Mouse (Mus musculus): ENCODE measurements around the gene Ssx2ip. TPM values are rescaled to one million over a fixed set of nuclear protein-coding genes. Genes with fewer than 3 reads are reported as not detected.

Ssx2ip gene
- polyA plus RNA-seq, 1 experiment from 2014 or later, result 20.2 TPM

- Histone ChIP-seq H3K27ac (no peak overlapping the region), H3K36me3 (no peaks in the 10 kb centered on the region), H3K4me1 (replicated peaks) (no peaks in the 10 kb centered on the region), H3K27me3 (ENCODE audit: insufficient read depth, poor library complexity, severe bottlenecking) (no peaks in the 10 kb centered on the region), H3K4me3 (no peak overlapping the region), H3K9me3 (no peaks in the 10 kb centered on the region)
- no peak for DNase-seq (ENCODE audit: low spot score)
- WGBS, result 76% methylated on average over 2 of the region's 2 CpGs
Measured at GRCm38 (mm10) chr3:146482044-146482443, 77.6 kb downstream of the Ssx2ip start.

DNA sequence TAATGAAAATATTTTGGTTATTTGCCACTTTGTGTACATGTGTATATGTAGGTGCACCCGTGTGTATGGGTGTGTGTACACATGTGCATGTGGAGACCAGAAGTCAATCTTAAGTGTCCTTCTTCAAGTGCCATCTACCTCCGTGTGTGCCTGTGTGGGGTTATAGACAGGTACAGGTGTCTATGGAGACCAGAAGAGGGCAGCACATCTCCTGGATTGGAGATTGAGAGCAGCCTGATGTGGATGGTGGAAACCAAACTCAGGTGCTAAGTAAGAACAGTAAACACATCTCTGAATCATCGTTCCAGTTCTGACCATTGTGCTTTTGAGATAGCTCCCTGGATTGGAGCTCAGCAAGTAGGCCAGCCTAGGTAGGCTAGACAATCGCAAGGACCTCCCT, 82.0 kb downstream of the Ssx2ip start:
- WGBS, result 84% methylated on average over 4 of the region's 4 CpGs
- Histone ChIP-seq H3K9me3 (no peaks in the 10 kb centered on the region), H3K4me3 (no peak overlapping the region), H3K36me3 (no peaks in the 10 kb centered on the region), H3K4me1 (replicated peaks) (no peaks in the 10 kb centered on the region), H3K27me3 (ENCODE audit: insufficient read depth, poor library complexity, severe bottlenecking) (no peaks in the 10 kb centered on the region), H3K27ac (no peak overlapping the region)
- DNase-seq (ENCODE audit: low spot score), result no peak

Other genes with a start within 250 kb of the Ssx2ip start
- 0.68 and 1.00 TPM in 2 replicates for gene Lpar3, start 183.7 kb upstream of the Ssx2ip start, polyA plus RNA-seq (2016; fragmentation: Nextera tagmentation; extraction: Ambion mirVana)
- gene Ctbs, start 45.2 kb downstream of the Ssx2ip start, polyA plus RNA-seq (2016; fragmentation: Nextera tagmentation; extraction: Ambion mirVana), result 4.3 and 5.6 TPM in 2 replicates
- 5.0 and 5.5 TPM in 2 replicates for gene Spata1, start 95.1 kb downstream of the Ssx2ip start, polyA plus RNA-seq (2016; fragmentation: Nextera tagmentation; extraction: Ambion mirVana)
- gene Gng5, start 95.2 kb downstream of the Ssx2ip start, polyA plus RNA-seq (2016; fragmentation: Nextera tagmentation; extraction: Ambion mirVana), result 1,255 and 1,284 TPM in 2 replicates
- gene Rpf1, start 116.8 kb downstream of the Ssx2ip start, polyA plus RNA-seq (2016; fragmentation: Nextera tagmentation; extraction: Ambion mirVana), result 63.4 and 65.1 TPM in 2 replicates
- gene Uox, start 165.8 kb downstream of the Ssx2ip start, polyA plus RNA-seq (2016; fragmentation: Nextera tagmentation; extraction: Ambion mirVana), result not detected in 2 replicates
- gene Dnase2b, start 211.0 kb downstream of the Ssx2ip start, polyA plus RNA-seq (2016; fragmentation: Nextera tagmentation; extraction: Ambion mirVana), result not detected in 2 replicates
- gene 4930503B20Rik, start 246.7 kb downstream of the Ssx2ip start, polyA plus RNA-seq (2016; fragmentation: Nextera tagmentation; extraction: Ambion mirVana), result not detected in 2 replicates